Mouse (Mus musculus): ENCODE results near the gene Smarca4.

- TF ChIP-seq CTCF (IDR thresholded peaks at IDR 0.05; ENCODE audit: insufficient read depth, low read length) (no peak), POLR2A (IDR thresholded peaks at IDR 0.05; ENCODE audit: borderline replicate concordance, extremely low read depth, low read depth, low read length) (no peak)
Measured at GRCm38 (mm10) chr9:21740427-21740826, 124.5 kb downstream of the Smarca4 start.
